ENCODE assay signal across 32 mouse cellular contexts in the genomic region with DNA sequence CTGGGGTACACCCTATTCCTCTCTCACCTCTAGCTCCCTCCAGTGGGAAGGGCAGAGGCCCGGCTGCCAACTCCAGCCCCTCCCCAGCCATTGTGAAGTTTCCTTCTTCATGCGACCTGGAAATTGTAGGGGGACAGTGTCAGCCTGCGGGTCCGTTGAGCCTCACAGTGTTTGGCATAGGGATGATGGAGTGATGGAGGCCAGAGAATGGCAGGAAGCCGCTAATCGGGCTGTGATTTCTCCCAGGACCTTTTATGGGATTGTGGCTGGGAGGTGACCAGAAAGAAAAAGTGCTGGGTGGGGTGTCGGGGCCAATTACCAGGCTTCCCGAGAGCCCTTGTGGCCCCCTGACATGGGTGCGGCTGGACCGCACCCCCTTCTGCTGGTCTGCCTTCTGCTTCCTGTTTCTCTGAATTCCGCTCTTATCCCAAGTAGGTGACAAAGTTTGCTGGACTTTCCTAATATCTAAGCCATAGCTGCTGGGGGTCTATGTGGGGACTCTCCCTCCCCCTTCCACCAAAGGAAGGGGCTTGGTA. TPM values are rescaled to one million over a fixed set of nuclear protein-coding genes. Genes with fewer than 3 reads are reported as not detected.
DNase-seq lines count a peak whose midpoint lies in the region; ATAC-seq and TF ChIP-seq lines count a peak whose summit lies in the region.
"Had no signal": no experiment of that assay in that cellular context is flagged by ENCODE, and none has a peak within 500 bp of the region (broad histone marks: within the 10 kb centered on the region; RNA-seq: fewer than 3 reads in every experiment).

No protein-coding gene starts in this region.

- no peaks in the 10 kb centered on the region for H3K27me3 ChIP-seq in heart, embryonic 15.5 days
- no peaks in the 10 kb centered on the region for H3K27me3 ChIP-seq in lung, embryonic 14.5 days (ENCODE audit: insufficient read depth, low read length)
- H3K27me3 ChIP-seq: embryonic facial prominence, embryonic 15.5 days; forebrain, embryonic 13.5 days; intestine, embryonic 15.5 days; neural tube, embryonic 12.5 days had no signal

- ATAC-seq in heart, embryonic 15.5 days (replicated peaks; ENCODE audit: insufficient number of reproducible peaks, insufficient read depth, low FRiP score, low read depth), result peak; percentile 11; the same call in 1 of the 2 replicates
- no peak for ATAC-seq in lung, embryonic 14.5 days (ENCODE audit: insufficient read depth)
- ATAC-seq: forebrain, embryonic 13.5 days; hindbrain, postnatal 0 days; intestine, embryonic 15.5 days had no signal

- peaks cover 13% of the 10 kb centered on the region for H3K4me1 ChIP-seq in heart, embryonic 15.5 days (replicated peaks)
- H3K4me1 ChIP-seq in lung, embryonic 14.5 days (ENCODE audit: insufficient read depth), result no peaks in the 10 kb centered on the region
- H3K4me1 ChIP-seq: embryonic facial prominence, embryonic 15.5 days; forebrain, embryonic 13.5 days; intestine, embryonic 15.5 days; neural tube, embryonic 12.5 days had no signal

- no peak overlapping the region for H3K4me3 ChIP-seq in heart, embryonic 15.5 days
- no peak overlapping the region for H3K4me3 ChIP-seq in lung, embryonic 14.5 days (ENCODE audit: low read depth, low read length)
- H3K4me3 ChIP-seq: embryonic facial prominence, embryonic 10.5 days; embryonic facial prominence, embryonic 15.5 days; forebrain, embryonic 13.5 days; heart, adult 2 months; intestine, embryonic 15.5 days; myocyte; neural tube, embryonic 12.5 days had no signal

- peak overlapping the region; percentile 18; the same call in 1 of the 2 replicates for H3K27ac ChIP-seq in heart, embryonic 15.5 days
- no peak overlapping the region for H3K27ac ChIP-seq in lung, embryonic 14.5 days (ENCODE audit: low read depth)
- H3K27ac ChIP-seq: embryonic facial prominence, embryonic 10.5 days; embryonic facial prominence, embryonic 15.5 days; forebrain, embryonic 13.5 days; heart, adult 2 months; hindbrain, postnatal 0 days; intestine, embryonic 15.5 days; neural tube, embryonic 12.5 days; stomach, postnatal 0 days had no signal

- H3K9ac ChIP-seq in heart, embryonic 15.5 days, result no peak overlapping the region
- H3K9ac ChIP-seq in lung, embryonic 14.5 days, result no peak overlapping the region
- H3K9ac ChIP-seq: embryonic facial prominence, embryonic 15.5 days; forebrain, embryonic 13.5 days; intestine, embryonic 15.5 days; neural tube, embryonic 12.5 days had no signal

- 58% methylated on average over 11 of the region's 11 CpGs for WGBS in heart, embryonic 15.5 days
- WGBS in lung, embryonic 14.5 days, result 57% methylated on average over 11 of the region's 11 CpGs

- intact Hi-C loops in heart, postnatal 10 days (cut with DNase I), result no loop called here
- intact Hi-C loops in heart, postnatal 25 days (cut with DNase I), result no loop called here
- intact Hi-C loops in left cerebral cortex, postnatal 36 days (cut with DNase I), result no loop called here

- H3K4me2 ChIP-seq in heart, embryonic 15.5 days, result no peak overlapping the region
- H3K4me2 ChIP-seq in lung, embryonic 14.5 days, result no peak overlapping the region
- H3K4me2 ChIP-seq: embryonic facial prominence, embryonic 15.5 days; forebrain, embryonic 13.5 days; intestine, embryonic 15.5 days; midbrain, embryonic 11.5 days; neural tube, embryonic 12.5 days had no signal

- H3K36me3 ChIP-seq in heart, embryonic 15.5 days, result no peaks in the 10 kb centered on the region
- H3K36me3 ChIP-seq in lung, embryonic 14.5 days (ENCODE audit: insufficient read depth), result no peaks in the 10 kb centered on the region
- H3K36me3 ChIP-seq: embryonic facial prominence, embryonic 15.5 days; G1E; intestine, embryonic 15.5 days had no signal

- no peaks in the 10 kb centered on the region for H3K9me3 ChIP-seq in heart, embryonic 15.5 days (replicated peaks)
- H3K9me3 ChIP-seq in lung, embryonic 14.5 days (ENCODE audit: low read depth, low read length), result no peaks in the 10 kb centered on the region
- H3K9me3 ChIP-seq: embryonic facial prominence, embryonic 10.5 days; embryonic facial prominence, embryonic 15.5 days; forebrain, embryonic 13.5 days; intestine, embryonic 15.5 days; neural tube, embryonic 12.5 days had no signal

- DNase-seq in heart, adult 18-20 months, result peak; percentile 30 to 62
- no peak for DNase-seq in heart, postnatal 10 days
- no peak for DNase-seq in heart, postnatal 25 days (ENCODE audit: low spot score)
- DNase-seq in lung, embryonic 14.5 days, result peak; percentile 28
- DNase-seq in lung, postnatal 14 days, result peak; percentile 39
- DNase-seq in left cerebral cortex, postnatal 36 days (ENCODE audit: low spot score in 2 of 2), result no peak
- no peak for DNase-seq in thymus, postnatal 4 days
- DNase-seq: adrenal gland, adult 8-10 months; cerebellum, adult 8-10 months; cerebellum, postnatal 25 days; gastrocnemius, postnatal 14 days; kidney, adult 8-10 months; kidney, postnatal 10 days; layer of hippocampus, postnatal 36 days; liver; right cerebral cortex, adult 18-20 months; spleen, adult 18-20 months; thymus, adult 18-20 months; thymus, postnatal 25 days had no signal

- 0 out of 2 replicates have a peak, but pooled peaks have one; percentile 8 for TF ChIP-seq CTCF in lung, embryonic 14.5 days (IDR thresholded peaks at IDR 0.05; ENCODE audit: low read depth)

RNA-seq across cellular contexts. Expression of gene Megf6, which starts 15.5 kb away (rescaled TPM):
- 1 to 10 TPM; 3.7 to 4.6 TPM for total RNA-seq in heart, adult 18-20 months (2021)
- 10 to 100 TPM; 33.8 to 41.5 TPM for total RNA-seq in heart, postnatal 10 days (2021)
- 31.5 and 47.7 TPM in 2 replicates for polyA plus RNA-seq in heart, embryonic 15.5 days (2015; fragmentation: Nextera tagmentation; extraction: Ambion mirVana)
- total RNA-seq in heart, postnatal 25 days (2021), result 1 to 10 TPM; 7.4 to 8.9 TPM
- polyA plus RNA-seq in lung, embryonic 14.5 days (2014; fragmentation: Nextera tagmentation; extraction: Ambion mirVana), result 14.8 and 18.0 TPM in 2 replicates
- 1 to 10 TPM; 3.4 to 3.9 TPM for total RNA-seq in left cerebral cortex, postnatal 36 days (2021)
- polyA plus RNA-seq: myocyte had no signal

RNA-seq across cellular contexts. Expression of gene Tprgl, which starts 25.6 kb away (rescaled TPM):
- total RNA-seq in heart, adult 18-20 months (2021), result 100 to 1,000 TPM; 120 to 127 TPM
- 100 to 1,000 TPM; 129 to 134 TPM for total RNA-seq in heart, postnatal 10 days (2021)
- 116 and 145 TPM in 2 replicates for polyA plus RNA-seq in heart, embryonic 15.5 days (2015; fragmentation: Nextera tagmentation; extraction: Ambion mirVana)
- total RNA-seq in heart, postnatal 25 days (2021), result 100 to 1,000 TPM; 118 to 124 TPM
- 142 and 151 TPM in 2 replicates for polyA plus RNA-seq in lung, embryonic 14.5 days (2014; fragmentation: Nextera tagmentation; extraction: Ambion mirVana)
- 100 to 1,000 TPM; 156 to 182 TPM for total RNA-seq in left cerebral cortex, postnatal 36 days (2021)

RNA-seq across cellular contexts. Expression of gene Wrap73, which starts 43.9 kb away (rescaled TPM):
- total RNA-seq in heart, adult 18-20 months (2021), result 10 to 100 TPM; 12.3 to 12.8 TPM
- 10 to 100 TPM; 10.2 to 13.2 TPM for total RNA-seq in heart, postnatal 10 days (2021)
- 19.5 and 25.7 TPM in 2 replicates for polyA plus RNA-seq in heart, embryonic 15.5 days (2015; fragmentation: Nextera tagmentation; extraction: Ambion mirVana)
- total RNA-seq in heart, postnatal 25 days (2021), result 10 to 100 TPM; 10.9 to 11.6 TPM
- polyA plus RNA-seq in lung, embryonic 14.5 days (2014; fragmentation: Nextera tagmentation; extraction: Ambion mirVana), result 36.2 and 38.0 TPM in 2 replicates
- 10 to 100 TPM; 29.3 to 31.0 TPM for total RNA-seq in left cerebral cortex, postnatal 36 days (2021)

RNA-seq across cellular contexts. Expression of gene Trp73, which starts 46.1 kb away (rescaled TPM):
- total RNA-seq in heart, adult 18-20 months (2021), result under 1 TPM in 1 of 2 experiments, not detected in 1; 0.15 TPM
- total RNA-seq in heart, postnatal 10 days (2021), result under 1 TPM in 1 of 2 experiments, not detected in 1; 0.05 TPM
- polyA plus RNA-seq in heart, embryonic 15.5 days (2015; fragmentation: Nextera tagmentation; extraction: Ambion mirVana), result 0.26 and 0.36 TPM in 2 replicates
- not detected for total RNA-seq in heart, postnatal 25 days (2021)
- polyA plus RNA-seq in lung, embryonic 14.5 days (2014; fragmentation: Nextera tagmentation; extraction: Ambion mirVana), result 0.17 and 0.84 TPM in 2 replicates
- total RNA-seq in left cerebral cortex, postnatal 36 days (2021), result under 1 TPM; 0.27 to 0.32 TPM
- total RNA-seq: heart, adult 2 months; megakaryocyte, adult 5-6 weeks had no signal
- polyA plus RNA-seq: G1E, myocyte had no signal

Comparison
In these comparisons a context has a peak if more than half of its experiments do, and no peak if none do; other contexts are left out.
1. DNase-seq: peak in heart, adult 18-20 months (2 of 2), lung, embryonic 14.5 days (single experiment) and lung, postnatal 14 days (single experiment); none in heart, postnatal 10 days (0 of 2), heart, postnatal 25 days (single experiment), left cerebral cortex, postnatal 36 days (0 of 2) and thymus, postnatal 4 days (single experiment).